Mouse (Mus musculus) myocyte (in vitro differentiated cells): ENCODE data around the gene Ldb3. TPM values are rescaled to one million over a fixed set of nuclear protein-coding genes. Genes with fewer than 3 reads are reported as not detected.

Experiments
- H3K27me3 ChIP-seq: one replicate; pipeline ENCODE4 v1.6.1; 2011; ENCODE audit not compliant: control insufficient read depth, insufficient read depth, insufficient read length
- H3K36me3 ChIP-seq: one replicate; pipeline ENCODE4 v1.6.1; 2011; ENCODE audit not compliant: control insufficient read depth, insufficient read depth
- H3K4me2 ChIP-seq: one replicate; pipeline ENCODE4 v1.6.1; 2011; ENCODE audit warnings: low read depth, control low read depth
- H3K4me3 ChIP-seq: one replicate; pipeline ENCODE4 v1.5.1; 2011; ENCODE audit warnings: mild to moderate bottlenecking, control low read depth, moderate library complexity
- H3K79me2 ChIP-seq: one replicate; pipeline ENCODE4 v1.6.1; 2011; ENCODE audit not compliant: control insufficient read depth, insufficient read depth
- H3ac ChIP-seq: one replicate; pipeline ENCODE4 v1.6.1; 2011; ENCODE audit not compliant: control insufficient read depth, insufficient read length
- CEBPB ChIP-seq: IDR thresholded peaks from 2 replicates; pipeline ENCODE4 v1.6.1; 2011; ENCODE audit warnings: mild to moderate bottlenecking, moderate library complexity; ENCODE audit not compliant: poor library complexity, insufficient read depth, severe bottlenecking
- E2F4 ChIP-seq: IDR thresholded peaks from one replicate; pipeline ENCODE4 v1.6.1; 2011; ENCODE audit warnings: mild to moderate bottlenecking, control low read depth, moderate library complexity; ENCODE audit not compliant: insufficient read depth
- MAX ChIP-seq: IDR thresholded peaks from one replicate; pipeline ENCODE4 v1.6.1; 2011; ENCODE audit warnings: low read depth, mild to moderate bottlenecking, control low read depth
- MYOD1 ChIP-seq, 3 experiments: IDR thresholded peaks; one replicate each; pipeline ENCODE4 v1.6.1; 2011; ENCODE audit warnings: control low read depth in 2 of 3, low read depth in 2 of 3, mild to moderate bottlenecking in 2 of 3, moderate library complexity in 1 of 3; ENCODE audit not compliant: insufficient read length in 2 of 3, control insufficient read depth in 1 of 3
- MYOG ChIP-seq, 3 experiments: IDR thresholded peaks; one replicate each; pipeline ENCODE4 v1.6.1; 2011; ENCODE audit warnings: control low read depth in 2 of 3, low read depth in 2 of 3, mild to moderate bottlenecking in 2 of 3; ENCODE audit not compliant: insufficient read length in 2 of 3, control insufficient read depth in 1 of 3, insufficient read depth in 1 of 3
- POLR2A ChIP-seq: IDR thresholded peaks from one replicate; pipeline ENCODE4 v1.6.1; 2011; ENCODE audit warnings: low read depth, mild to moderate bottlenecking, control low read depth, moderate library complexity; ENCODE audit not compliant: insufficient read length
- POLR2AphosphoS2 ChIP-seq: IDR thresholded peaks from one replicate; pipeline ENCODE4 v1.6.1; 2011; ENCODE audit warnings: low read depth, control low read depth; ENCODE audit not compliant: insufficient read length
- REST ChIP-seq: IDR thresholded peaks from one replicate; pipeline ENCODE4 v1.6.1; 2011; ENCODE audit warnings: mild to moderate bottlenecking, control low read depth, moderate library complexity; ENCODE audit not compliant: insufficient read depth, insufficient read length
- SRF ChIP-seq: IDR thresholded peaks from one replicate; pipeline ENCODE4 v1.6.1; 2011; ENCODE audit warnings: low read depth; ENCODE audit not compliant: control insufficient read depth, insufficient read length
- TCF12 ChIP-seq: IDR thresholded peaks from one replicate; pipeline ENCODE4 v1.6.1; 2011; ENCODE audit warnings: mild to moderate bottlenecking, control low read depth; ENCODE audit not compliant: poor library complexity, insufficient read depth, severe bottlenecking
- TCF3 ChIP-seq: IDR thresholded peaks from one replicate; pipeline ENCODE4 v1.6.1; 2011; ENCODE audit warnings: low read depth, control low read depth; ENCODE audit not compliant: insufficient read length
- USF1 ChIP-seq: IDR thresholded peaks from one replicate; pipeline ENCODE4 v1.6.1; 2011; ENCODE audit warnings: low read depth, mild to moderate bottlenecking, control low read depth, moderate library complexity
- polyA plus RNA-seq: library from polyadenylated mRNA; unstranded; fragments of >200 nt; fragmentation: generic; extraction: Trizol; gene quantifications from one replicate; pipeline ENCODE4 v1.2.1, GENCODE M21; 2012; ENCODE audit warnings: missing spikeins

The Ldb3 gene
- polyA plus RNA-seq, 1 experiment, result 83.9 TPM

DNA sequence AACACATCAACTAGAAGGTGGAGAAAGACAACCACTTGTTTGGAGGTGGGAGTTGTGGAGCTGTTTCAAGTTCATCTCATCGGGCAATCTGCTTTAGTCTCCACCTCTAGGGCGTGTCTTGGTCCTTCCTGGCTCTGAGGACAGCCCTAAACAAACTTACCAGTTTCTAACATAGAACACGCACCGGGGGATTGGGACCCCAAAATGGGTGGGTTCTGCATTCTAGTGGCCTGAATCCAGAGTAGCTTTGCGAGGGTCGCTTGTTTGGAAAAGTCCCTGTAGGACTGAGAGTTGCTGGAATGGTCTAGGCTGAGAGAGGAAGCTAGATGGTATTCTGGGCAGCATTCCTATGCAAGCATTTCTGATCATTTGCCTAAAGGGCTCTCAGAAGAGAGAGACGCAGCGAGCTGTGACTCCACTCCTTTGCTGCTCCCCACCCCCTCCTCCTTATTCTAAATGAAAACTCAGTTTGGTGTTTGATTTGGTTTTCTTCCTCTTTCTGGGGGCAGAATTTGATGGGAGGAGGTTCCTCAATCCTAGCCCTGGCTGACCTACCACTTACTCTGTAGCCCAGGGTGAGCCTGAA is 70.4 kb downstream of the Ldb3 start:
- TF ChIP-seq MAX, result no peak
- no peak for TF ChIP-seq POLR2AphosphoS2
- no peak for TF ChIP-seq MYOG (IDR thresholded peaks at IDR 0.05; ENCODE audit: control insufficient read depth in 1 of 3, insufficient read depth in 1 of 3, insufficient read length in 2 of 3, low read depth in 2 of 3)
- TF ChIP-seq POLR2A, result no peak
- TF ChIP-seq TCF3, result no peak
- no peak for TF ChIP-seq E2F4
- TF ChIP-seq SRF, result no peak
- no peak for TF ChIP-seq USF1
- TF ChIP-seq MYOD1 (IDR thresholded peaks at IDR 0.05; ENCODE audit: control insufficient read depth in 1 of 3, insufficient read length in 2 of 3, low read depth in 2 of 3), result no peak
- TF ChIP-seq TCF12, result no peak
- TF ChIP-seq CEBPB, result no peak
- TF ChIP-seq REST, result no peak
- Histone ChIP-seq H3K36me3 (no peaks in the 10 kb centered on the region), H3ac (no peak overlapping the region), H3K4me2 (no peak overlapping the region), H3K27me3 (no peaks in the 10 kb centered on the region), H3K4me3 (no peak overlapping the region), H3K79me2 (no peaks in the 10 kb centered on the region)

DNA sequence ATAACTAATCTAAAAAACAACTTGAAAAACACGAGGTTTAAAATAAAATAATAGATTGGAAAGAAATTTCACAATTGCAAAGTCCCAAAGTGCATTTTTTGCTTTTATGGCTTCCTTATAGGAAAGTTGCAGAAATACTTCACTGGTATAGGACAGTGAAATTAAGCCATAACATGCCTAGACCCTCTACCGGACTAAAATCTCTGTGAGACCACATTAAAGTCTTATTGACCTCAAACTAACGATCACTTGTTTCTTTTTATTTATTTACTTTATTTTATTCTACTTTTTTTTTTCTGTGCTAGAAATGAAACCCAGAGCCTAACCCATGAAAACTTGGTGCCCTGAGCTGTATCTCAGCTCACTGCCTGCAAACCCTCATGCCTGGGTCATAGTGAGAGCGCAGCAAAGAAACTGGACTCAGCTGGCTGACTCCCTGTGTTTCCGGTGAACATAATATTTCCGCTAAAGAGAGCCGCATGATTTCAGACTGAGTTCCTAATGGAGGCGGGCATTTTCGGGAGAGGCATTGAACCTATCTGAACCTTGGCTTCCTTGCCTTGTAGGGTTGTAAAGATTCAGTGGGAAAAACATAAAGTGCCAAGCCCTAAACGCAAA is 71.4 kb downstream of the Ldb3 start:
- H3K36me3 ChIP-seq, result no peaks in the 10 kb centered on the region
- H3K4me3 ChIP-seq, result no peak overlapping the region
- no peaks in the 10 kb centered on the region for H3K27me3 ChIP-seq
- no peak overlapping the region for H3ac ChIP-seq
- TF ChIP-seq CEBPB, result no peak
- TF ChIP-seq POLR2AphosphoS2, result no peak
- TF ChIP-seq SRF, result no peak
- TF ChIP-seq MYOD1 (IDR thresholded peaks at IDR 0.05; ENCODE audit: control insufficient read depth in 1 of 3, insufficient read length in 2 of 3, low read depth in 2 of 3), result no peak
- no peak for TF ChIP-seq TCF12
- TF ChIP-seq MYOG (IDR thresholded peaks at IDR 0.05; ENCODE audit: control insufficient read depth in 1 of 3, insufficient read depth in 1 of 3, insufficient read length in 2 of 3, low read depth in 2 of 3), result no peak
- no peak for TF ChIP-seq REST
- no peak for TF ChIP-seq USF1
- TF ChIP-seq TCF3, result no peak
- TF ChIP-seq E2F4, result no peak
- TF ChIP-seq MAX, result no peak
- TF ChIP-seq POLR2A, result no peak
- H3K4me2 ChIP-seq, result no peak overlapping the region
- no peaks in the 10 kb centered on the region for H3K79me2 ChIP-seq

DNA sequence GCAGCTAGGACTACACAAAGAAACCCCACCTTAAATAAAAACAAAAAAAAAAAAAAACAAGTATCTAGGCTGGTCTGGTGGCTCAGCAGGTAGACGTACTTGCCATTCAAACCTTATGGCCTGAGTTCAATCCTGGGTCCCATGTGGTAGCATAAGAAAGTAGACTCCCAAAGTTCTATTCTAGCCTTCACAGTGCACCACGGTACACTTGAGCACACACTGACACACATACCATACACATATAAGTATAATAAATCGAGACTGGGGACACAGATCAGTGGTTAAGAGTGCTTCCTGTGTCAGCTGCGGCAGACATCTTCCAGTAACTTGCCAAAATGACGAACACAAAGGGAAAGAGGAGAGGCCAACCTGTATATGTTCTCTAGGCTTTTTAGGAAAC is 72.6 kb downstream of the Ldb3 start:
- Histone ChIP-seq H3ac (no peak overlapping the region), H3K27me3 (no peaks in the 10 kb centered on the region), H3K4me3 (no peak overlapping the region), H3K79me2 (no peaks in the 10 kb centered on the region), H3K36me3 (no peaks in the 10 kb centered on the region), H3K4me2 (no peak overlapping the region)
- TF ChIP-seq POLR2AphosphoS2, result no peak
- no peak for TF ChIP-seq TCF12
- TF ChIP-seq E2F4, result no peak
- no peak for TF ChIP-seq USF1
- no peak for TF ChIP-seq MYOG (IDR thresholded peaks at IDR 0.05; ENCODE audit: control insufficient read depth in 1 of 3, insufficient read depth in 1 of 3, insufficient read length in 2 of 3, low read depth in 2 of 3)
- TF ChIP-seq SRF, result no peak
- no peak for TF ChIP-seq CEBPB
- TF ChIP-seq POLR2A, result no peak
- TF ChIP-seq TCF3, result no peak
- TF ChIP-seq REST, result no peak
- no peak for TF ChIP-seq MYOD1 (IDR thresholded peaks at IDR 0.05; ENCODE audit: control insufficient read depth in 1 of 3, insufficient read length in 2 of 3, low read depth in 2 of 3)
- TF ChIP-seq MAX, result no peak

- Histone ChIP-seq H3K36me3 (no peaks in the 10 kb centered on the region), H3ac (no peak overlapping the region), H3K79me2 (no peaks in the 10 kb centered on the region), H3K4me2 (no peak overlapping the region), H3K4me3 (no peak overlapping the region), H3K27me3 (no peaks in the 10 kb centered on the region)
- TF ChIP-seq MYOG (IDR thresholded peaks at IDR 0.05; ENCODE audit: control insufficient read depth in 1 of 3, insufficient read depth in 1 of 3, insufficient read length in 2 of 3, low read depth in 2 of 3) (no peak), POLR2A (no peak), MYOD1 (IDR thresholded peaks at IDR 0.05; ENCODE audit: control insufficient read depth in 1 of 3, insufficient read length in 2 of 3, low read depth in 2 of 3) (no peak), E2F4 (no peak), MAX (no peak), REST (no peak), TCF3 (no peak), SRF (no peak), USF1 (no peak), CEBPB (no peak), POLR2AphosphoS2 (no peak), TCF12 (no peak)
Observed at GRCm38 (mm10) chr14:34514120-34514519, 74.4 kb downstream of the Ldb3 start.
